Mouse (Mus musculus) spleen, embryonic (tissue): ENCODE data around the gene Ccdc136.

Experiments used
- CTCF ChIA-PET: fragments of 350-600 bp; sonication (Branson Sonifier 250); formaldehyde crosslinking; loops from one replicate; lab custom pipeline; 2022; lab: Charles Lee

Gene Ccdc136

DNA sequence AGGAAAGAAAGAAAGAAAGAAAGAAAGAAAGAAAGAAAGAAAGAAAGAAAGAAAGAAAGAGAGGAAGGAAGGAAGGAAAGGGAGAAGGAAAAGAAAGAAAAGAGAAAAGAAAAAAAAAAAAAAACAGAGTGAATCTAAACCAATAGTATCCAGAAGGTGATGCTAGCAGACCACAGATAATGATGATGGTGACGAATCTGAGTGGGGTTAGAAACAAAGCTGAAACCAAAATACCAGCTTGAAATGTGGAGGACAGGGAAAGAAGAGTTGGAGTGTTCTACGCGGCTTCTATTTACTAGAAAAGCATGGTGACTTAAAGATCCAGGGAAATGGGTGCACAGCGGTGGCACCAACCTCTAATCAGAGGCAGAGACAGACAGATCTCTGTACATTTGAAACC, 4.3 kb upstream of the Ccdc136 start:
- CTCF ChIA-PET = no interaction called here

DNA sequence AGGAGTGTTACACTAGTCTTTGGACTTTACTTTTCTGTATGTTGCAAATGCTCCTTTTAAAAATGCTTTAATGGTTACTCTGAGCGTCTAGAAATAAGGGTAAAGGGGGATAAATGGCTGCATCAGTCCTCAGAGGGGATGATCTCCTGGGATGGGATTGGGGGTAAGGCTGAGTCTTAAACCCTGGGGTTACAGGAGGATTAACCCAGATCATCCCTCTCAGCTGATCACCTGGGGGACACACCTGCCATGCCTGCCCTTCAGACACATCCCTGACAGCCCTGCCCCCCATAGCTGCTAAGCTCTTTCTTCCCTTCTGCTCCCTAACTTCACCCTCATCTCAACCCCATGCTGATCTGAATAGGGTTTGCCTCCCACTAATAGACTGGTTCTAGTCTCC, 1.8 kb upstream of the Ccdc136 start:
- CTCF ChIA-PET = no interaction called here

DNA sequence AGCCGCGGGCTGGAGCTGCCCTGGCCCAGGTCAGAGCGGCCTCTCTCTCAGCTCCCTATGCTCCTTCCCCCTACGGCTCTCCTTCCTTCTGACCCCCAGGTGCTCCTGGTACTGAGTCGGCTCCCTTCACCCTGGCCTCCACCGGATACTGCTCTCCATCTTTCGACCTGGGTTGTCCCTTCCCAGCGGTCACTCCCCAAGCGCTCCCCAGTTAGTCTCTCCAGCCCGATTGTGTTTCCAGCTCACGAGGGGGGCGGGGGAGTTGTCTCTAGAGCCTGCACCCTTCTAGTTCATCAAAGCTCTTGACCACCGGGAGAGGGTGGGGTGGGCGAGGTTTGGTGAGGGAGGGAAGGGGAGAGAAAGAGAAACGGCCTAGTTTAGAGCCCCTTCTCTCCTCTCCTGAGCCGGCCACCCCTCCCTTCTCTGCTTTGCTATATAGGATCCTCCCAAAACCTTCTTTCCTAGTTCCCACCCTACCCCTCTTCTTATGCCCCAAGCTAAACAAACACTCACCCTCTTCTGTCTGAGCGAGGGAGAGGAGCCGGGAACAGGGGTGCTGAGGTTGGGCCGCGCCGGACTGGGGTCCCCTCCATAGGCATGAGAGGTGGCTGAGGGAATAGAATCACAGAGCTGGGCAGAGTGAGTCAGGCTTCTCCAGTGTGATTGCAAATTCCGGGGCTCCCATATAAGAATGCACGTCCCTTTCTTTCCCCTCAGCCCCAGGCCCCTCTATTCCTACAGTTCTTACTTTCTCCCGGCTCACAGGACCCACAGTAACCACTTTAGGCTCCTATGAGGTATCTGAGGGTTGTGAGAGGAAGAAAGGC, 818 bp downstream of the Ccdc136 start:
- CTCF ChIA-PET = interaction anchor here (0.6 kb wide), 1 partner anchor 736 kb away, joined by 4 read pairs; no protein-coding TSS in a partner anchor

DNA sequence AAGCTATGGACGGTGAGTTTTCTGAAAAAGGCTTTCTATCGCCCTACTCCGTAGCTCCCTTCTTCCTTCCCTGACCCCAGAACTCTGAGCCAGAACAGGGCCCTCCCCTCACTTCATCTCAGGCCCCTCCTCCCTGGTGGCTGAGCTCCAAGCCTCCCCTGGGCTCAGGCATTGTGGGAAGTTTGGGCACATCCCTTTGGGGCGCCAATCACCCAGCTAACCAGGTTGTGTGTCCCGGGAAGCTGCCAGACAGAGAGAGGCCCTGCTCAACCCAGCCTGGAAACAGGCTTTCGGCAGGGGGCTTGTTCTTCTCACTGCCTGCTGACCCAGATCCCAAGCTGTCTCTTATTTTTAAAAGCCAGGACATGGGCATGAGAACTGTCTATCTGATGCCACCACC, 1.5 kb downstream of the Ccdc136 start:
- CTCF ChIA-PET = no interaction called here

DNA sequence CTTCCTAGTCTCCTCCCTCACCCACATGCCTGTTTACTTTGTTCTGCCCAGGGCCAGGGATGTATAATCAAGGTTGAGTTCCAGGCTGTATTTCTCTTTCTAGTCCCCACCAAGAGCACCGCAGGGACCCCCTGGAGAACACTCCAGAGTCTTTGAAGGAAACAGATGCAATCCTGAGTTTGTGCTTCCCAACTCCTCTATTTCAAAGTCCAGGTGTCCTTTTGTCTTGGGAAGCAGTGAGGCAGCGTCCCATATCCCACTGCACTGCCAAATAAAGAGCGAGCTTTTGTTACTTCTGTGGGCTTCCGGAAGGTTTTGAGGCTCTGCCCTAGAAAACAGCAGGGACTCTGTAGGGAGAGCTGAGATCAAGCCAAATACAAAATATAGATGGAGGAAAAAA, 3.7 kb downstream of the Ccdc136 start:
- CTCF ChIA-PET = no interaction called here

DNA sequence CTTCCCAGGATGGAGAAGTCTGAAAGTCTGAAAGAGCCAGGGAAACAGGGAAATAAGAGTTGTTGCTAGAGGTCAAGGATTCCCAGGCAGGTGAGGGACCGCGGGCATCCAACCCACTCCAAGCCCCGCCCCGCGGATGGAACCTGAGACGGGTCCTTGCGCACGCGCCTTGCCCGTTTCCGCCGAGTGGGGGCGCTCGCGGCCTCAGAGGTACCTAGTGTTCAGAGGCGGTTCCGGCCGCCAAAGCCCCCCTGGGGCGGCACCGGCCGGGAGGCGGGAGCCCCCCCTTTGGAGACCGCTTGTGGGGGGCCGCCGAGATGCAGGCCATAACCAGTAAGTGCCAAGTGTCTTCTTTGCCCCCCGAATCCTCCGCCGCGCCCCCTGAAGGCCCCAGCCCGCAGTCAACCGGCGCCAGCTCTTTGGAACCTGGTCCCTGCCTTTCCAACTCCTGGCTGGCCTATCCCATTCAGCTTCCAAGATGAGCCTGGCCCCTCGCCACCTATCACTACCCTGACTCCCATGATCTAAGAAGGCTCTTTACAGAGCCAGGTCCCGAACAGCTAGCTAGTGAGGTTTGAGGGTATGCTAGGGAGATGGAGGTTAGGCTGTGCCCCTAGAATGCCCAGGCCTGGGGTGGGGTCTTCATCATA, 6.7 kb downstream of the Ccdc136 start:
- CTCF ChIA-PET = no interaction called here

DNA sequence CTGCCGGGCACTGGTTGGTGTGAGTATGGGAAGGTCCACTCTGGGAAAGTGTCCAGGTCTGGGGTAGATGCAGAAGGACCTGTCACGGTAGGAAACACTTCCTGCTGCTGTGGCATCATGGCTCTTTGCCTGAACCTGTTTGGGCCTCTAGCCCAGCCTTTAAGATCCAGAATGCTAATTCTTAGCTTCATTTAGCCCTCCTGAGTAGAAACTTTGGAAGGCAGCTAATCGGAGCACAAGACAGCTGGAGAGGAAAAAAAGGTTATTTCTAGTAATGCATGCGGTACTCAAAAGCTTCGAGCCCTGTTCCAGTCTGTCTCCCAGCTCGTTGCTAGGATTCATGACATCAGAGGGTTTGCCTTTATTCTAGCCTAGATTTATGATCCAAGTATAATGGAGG, 10.3 kb downstream of the Ccdc136 start:
- CTCF ChIA-PET = no interaction called here

DNA sequence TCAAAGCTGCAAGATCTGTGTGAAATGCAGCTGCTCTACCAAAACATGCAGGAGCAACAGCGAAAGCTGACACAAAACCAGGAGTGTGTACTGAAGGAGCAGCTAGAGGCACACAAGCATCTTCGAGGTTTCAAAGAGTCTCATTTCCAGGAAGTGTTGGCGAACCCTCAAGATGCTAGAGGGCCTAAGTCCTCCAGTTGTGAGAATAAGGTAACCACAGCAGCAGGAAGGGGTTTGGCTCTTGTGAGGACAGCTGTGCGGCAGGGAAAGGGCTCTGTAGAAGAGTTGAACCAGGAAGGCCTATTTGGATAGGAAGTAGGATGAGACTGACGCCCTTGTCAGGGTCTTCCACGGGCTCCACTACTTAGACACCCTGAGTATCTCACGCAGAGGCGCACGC, 19.3 kb downstream of the Ccdc136 start:
- CTCF ChIA-PET = interaction anchor here (0.6 kb wide), 1 partner anchor 1543 kb away, joined by 3 read pairs; the partner anchor contains the start of gene Klf14

DNA sequence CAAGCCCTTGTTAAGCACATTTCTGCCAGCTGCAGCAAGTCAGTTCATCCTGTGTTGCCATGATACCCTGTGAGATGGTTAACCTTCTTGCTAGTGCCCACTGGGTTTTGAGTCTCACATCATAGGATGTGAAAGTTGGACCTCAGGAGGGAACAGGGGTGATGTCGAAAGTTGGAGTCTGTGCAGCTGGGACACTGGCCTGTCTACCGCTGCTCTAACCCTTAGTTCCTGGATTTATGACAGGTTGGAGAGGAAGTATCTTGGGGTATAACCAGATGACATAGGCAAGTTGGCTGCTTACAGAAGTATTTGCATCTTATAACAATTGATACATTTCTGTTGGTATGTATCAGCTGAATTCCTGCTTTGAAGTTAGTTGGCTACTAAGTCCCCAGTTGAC, 24.5 kb downstream of the Ccdc136 start:
- CTCF ChIA-PET = no interaction called here

DNA sequence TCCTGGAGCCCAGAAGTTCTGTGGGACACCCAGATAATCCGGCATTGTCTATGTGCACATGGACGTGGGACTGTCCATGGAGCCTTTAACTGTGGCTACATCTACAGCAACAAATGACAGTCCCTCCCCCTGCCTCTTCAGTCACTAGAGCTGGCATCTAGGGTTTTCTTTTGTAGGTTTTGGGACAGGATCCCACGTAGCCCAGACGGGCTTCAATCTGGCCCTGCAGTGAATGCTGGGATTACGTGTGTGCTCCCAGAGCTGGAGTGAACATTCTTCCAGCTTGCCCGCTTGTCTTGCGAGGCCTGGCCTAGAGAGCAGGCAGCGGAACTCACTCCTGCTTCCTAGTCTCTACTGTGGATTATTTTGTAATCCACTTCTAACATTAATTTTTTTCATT, 29.0 kb downstream of the Ccdc136 start:
- CTCF ChIA-PET = interaction anchor here (0.6 kb wide), 1 partner anchor 201 kb away, joined by 3 read pairs; no protein-coding TSS in a partner anchor

DNA sequence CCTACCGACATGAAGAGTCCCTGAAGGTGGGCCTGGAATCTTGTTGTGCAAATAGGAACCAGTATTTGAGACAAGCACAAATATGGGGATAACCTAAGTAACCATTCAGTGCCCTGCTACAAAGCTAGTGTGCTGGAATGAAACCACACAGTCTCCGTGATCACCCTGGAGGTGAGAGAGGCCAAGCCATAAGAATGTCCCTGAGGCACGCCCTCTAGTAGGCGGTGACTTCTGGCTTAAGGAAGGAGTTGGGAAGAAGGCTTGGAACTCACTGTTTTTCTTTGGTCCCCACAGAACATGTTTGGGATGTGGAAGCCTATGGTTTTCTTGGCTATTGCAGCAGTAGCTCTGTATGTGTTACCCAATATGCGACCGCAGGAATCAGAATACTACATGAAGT, 30.2 kb downstream of the Ccdc136 start:
- CTCF ChIA-PET = no interaction called here

DNA sequence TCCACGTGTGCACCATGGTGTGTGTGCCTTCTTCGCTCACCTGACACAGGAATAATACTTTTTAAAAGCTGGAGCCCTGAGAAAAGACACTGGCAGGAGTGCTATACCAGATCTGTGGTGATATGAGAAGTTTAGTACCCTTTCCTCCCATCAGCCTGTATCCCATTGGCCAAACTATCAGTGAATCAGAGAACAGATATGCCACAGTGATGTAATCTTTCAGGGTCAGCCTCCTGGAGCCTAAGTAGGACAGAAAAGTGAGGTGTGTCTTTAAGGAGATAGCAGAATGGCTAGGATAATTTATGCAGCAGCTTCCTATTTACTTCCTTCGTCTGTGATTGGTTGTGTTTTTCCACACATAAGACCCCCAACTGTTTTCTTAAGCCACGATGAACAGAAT, 32.1 kb downstream of the Ccdc136 start:
- CTCF ChIA-PET = no interaction called here

DNA sequence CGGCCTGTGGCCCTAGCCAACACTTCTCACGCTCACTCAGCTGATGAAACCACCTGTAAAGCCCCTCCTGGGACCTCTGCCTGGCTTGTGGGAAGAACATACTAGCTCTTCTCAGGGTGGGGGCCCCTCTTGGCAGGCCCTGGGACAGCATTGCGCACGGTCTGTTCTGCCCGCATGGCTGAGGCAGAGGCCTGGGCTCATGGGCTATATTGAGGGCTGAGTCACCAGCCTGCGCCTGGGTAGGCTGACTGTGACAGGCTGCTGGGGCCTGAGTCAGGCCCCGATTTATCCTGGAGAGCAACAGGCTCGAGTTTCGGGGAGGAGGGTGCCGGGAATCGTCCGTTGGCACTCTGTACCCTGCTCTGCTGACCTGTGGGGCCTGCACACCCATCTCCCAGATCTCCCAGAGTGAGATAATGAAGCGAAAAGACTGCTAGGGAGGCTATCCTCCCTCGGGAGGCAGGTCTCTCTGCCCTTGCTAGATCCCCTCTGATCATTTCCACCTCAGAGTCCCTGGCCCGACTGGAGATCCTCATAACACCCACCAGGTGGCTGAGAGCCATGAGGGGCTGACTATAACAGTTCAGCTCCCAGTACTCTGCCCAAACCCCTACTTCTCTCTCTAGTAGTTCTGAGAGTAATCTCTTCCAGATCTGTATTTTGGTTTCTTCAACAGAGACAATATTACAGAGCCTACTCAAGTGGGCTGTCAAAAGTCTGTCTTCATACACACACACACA, 34.7 kb downstream of the Ccdc136 start:
- CTCF ChIA-PET = no interaction called here

DNA sequence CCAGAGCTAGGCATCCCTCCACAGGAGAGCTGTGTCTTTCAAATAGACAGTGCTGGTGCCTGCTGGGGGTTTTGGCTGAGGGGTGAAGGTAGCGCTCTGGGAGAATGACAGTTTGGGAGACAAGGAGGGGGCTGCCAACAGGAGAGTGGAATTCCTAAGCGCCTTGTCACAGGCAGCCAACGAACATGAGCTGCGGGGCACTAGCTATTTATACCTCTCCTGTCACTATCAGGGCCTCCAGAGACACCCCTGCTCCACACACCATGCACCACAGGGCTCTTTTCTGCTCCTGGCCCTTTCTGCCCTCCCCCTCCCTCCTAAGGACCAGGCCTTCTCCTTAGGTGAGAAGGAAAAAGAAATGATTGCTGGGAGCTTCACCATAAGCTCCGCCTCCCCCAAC, 35.4 kb downstream of the Ccdc136 start:
- CTCF ChIA-PET = no interaction called here

DNA sequence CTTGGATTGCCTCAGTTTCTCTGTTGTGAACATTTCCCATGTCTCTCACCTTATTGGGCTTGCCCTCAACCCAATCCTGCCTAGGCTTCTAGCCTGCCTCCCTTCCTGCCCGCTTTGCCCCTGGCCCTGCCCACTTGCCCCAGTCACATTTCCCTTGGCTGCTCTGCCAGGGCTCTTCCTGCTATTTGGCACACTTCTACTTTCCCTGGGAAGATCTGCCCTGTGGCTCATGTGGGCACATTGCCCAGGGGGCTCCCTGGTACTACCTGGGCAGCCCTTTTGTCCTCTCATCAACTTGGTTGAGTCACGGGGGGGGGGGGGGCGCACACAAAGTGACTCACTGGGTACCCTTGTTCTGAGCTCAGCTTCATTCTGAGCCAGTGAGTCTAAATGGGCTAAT, 36.0 kb downstream of the Ccdc136 start:
- CTCF ChIA-PET = no interaction called here

DNA sequence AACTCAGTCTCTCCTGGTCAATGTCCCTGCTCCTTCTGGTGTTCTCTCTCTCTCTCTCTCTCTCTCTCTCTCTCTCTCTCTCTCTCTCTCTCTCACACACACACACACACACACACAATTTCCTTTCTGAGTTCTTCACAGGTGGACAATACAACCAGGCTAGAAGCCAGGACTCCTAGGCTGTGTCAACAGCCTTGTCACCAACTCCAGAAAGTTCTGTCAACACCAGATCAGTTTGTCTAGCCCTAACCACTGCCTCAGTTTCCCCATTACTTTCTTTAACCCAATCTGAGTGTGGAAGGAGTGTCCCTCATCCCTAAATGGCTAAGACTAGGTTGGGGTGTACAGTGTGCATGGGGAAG, 36.5 kb downstream of the Ccdc136 start:
- CTCF ChIA-PET = no interaction called here

DNA sequence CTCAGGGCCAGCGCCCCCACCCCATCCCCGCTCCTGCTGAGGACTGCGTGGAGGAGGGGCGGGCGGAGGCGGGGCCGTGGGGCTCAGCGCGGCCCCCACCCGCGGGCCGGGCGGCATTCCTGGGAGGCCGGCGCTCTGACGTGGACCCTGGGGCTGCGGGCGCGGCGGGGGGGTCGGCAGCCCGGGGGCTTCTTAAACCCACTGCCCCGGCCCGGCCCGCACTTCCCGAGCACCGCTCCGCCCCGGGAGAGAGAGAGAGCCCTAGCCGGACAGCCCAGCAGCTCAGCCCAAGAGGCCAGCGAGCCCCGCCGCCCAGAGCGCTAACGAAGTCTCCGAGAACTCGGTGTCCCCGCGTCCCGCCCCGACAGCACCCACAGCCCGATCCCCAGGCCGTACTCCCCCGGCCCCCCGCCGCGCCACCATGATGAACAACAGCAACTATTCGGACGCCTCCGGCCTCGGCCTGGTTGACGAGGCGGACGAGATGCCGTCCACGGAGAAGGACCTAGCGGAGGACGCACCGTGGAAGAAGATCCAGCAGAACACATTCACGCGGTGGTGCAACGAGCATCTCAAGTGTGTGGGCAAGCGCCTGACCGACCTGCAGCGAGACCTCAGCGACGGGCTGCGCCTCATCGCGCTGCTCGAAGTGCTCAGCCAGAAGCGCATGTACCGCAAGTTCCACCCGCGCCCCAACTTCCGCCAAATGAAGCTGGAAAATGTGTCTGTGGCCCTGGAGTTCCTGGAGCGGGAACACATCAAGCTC, 37.1 kb downstream of the Ccdc136 start, which contains the start of gene Flnc:
Flnc (plus strand) TSS at position 219 of the 766 bp plus-strand sequence.
- CTCF ChIA-PET = no interaction called here

DNA sequence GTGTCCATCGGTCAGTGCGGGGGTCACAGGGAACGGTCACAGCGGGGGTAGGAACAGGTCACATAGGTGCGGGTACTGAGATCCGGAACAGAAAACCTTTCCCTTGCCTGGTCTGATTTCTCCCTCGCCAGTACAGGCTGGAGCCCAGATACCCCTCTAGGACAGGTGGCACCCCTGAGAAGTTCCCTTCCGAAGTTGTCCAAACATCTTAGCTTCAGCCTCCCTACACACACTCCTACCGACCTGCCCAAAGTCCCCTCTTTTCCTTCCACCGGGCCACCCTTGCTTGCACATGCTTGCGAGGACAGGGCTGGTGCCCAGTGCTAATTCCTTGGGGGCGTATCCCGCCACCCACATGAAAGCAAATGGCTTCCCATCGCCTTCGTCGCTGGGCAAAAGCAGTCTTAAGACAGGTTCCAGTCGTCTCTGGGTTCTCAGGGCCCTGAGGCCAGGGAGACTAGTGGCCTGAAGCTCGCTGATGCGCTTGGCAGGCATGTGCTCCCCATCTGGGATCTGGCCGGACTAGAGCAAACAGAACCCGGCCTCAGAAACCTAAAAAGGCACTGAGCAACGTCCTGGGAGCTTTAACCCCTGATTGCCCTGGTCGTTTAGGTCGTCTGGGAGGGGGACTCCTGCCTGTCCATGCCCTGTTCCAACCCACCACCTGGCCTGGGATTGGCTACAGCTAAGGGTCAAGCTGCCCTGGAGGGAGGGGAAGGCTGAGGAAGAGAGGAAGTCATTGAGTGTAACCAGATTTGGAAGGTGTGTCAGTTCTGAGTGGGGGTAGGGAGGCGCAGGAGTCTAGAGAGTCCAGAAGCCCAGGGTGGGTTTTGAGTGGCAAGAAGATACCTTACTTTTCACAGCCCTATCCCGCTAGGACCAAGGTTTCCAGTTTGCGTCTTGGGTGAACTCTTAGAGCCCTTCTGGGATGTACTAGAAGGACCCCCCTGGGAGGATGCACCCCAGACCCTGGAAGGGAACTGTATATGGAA, 38.0 kb downstream of the Ccdc136 start:
- CTCF ChIA-PET = no interaction called here

DNA sequence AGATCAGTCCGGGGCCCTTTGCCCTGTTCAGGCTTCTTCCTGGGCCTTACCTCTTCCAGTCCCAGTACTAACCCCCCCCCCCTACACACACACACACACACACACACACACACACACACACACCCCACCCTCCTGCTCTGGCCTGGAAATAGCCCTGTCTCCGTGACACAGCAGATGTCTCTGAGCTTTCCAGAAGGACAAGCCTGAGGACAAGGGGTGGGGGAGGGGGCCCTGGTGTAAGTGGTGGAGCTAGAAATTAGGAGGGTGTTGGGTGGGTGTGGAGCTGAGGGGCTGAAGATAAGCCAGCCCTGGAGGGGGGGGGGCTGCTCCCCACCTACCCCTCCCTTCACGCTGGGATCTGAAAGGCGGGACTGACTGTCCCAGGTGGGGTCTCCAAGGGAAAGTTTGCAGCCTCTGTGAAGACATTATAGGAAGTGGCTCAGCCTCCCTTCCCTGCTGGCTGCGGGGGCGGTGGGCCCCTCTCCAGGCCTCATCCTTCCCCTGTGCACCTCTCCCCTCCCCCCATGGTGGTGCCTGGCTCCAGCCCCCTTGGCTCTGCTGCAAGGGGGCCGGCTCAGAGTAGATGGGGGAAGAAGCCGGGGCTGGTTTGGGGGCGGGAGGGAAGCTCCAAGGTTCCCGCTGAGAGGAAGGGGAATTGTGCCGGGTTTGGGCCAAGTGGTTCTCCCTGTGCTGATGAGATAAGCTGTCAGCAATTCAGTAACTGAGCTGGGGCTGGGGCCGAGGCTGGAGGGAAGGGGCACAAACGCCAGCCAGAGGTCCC, 39.0 kb downstream of the Ccdc136 start:
- CTCF ChIA-PET = interaction anchor here (0.6 kb wide), 1 partner anchor 15 kb away, joined by 3 read pairs; no protein-coding TSS in a partner anchor
